Mouse (Mus musculus) liver, adult 2 months (tissue): ENCODE measurements around the gene 9630041A04Rik.

ENCODE experiments used
- CTCF ChIP-seq: fragments of 200-500 bp; IDR thresholded peaks from 2 replicates; pipeline ENCODE4 v1.5.1; 2011; ENCODE audit warnings: low read depth, low read length, control low read depth
- POLR2A ChIP-seq: fragments of 200-500 bp; IDR thresholded peaks from 2 replicates; pipeline ENCODE4 v1.6.1; 2011; ENCODE audit warnings: low read length, control low read depth; ENCODE audit not compliant: insufficient read depth; ENCODE audit errors: extremely low read depth

- TF ChIP-seq CTCF = no peak
- TF ChIP-seq POLR2A = no peak
These were observed 92.9 kb downstream of the 9630041A04Rik start for GRCm38 (mm10) chr9:101954529-101954928.
